Mouse (Mus musculus) hindbrain, postnatal 0 days (tissue): ENCODE data around the gene Psen2. TPM values are rescaled to one million over a fixed set of nuclear protein-coding genes. Genes with fewer than 3 reads are reported as not detected.

ENCODE experiments used
- ATAC-seq: fragments of 200-750 bp; cut with Nextera tagmentation; 2 replicates; pipeline ENCODE4 v1.8.0; 2017; ENCODE audit warnings: mild to moderate bottlenecking, moderate TSS enrichment, moderate library complexity
- DNase-seq: peaks from one replicate; pipeline ENCODE4 v3.0.0-alpha.2; 2015; ENCODE audit warnings: low spot score
- H3K27ac ChIP-seq: fragments of 300-500 bp; sonication (generic); 2 replicates; pipeline ENCODE4 v1.5.1; 2014; ENCODE audit warnings: mild to moderate bottlenecking
- H3K27me3 ChIP-seq: fragments of 300-500 bp; sonication (generic); 2 replicates; pipeline ENCODE4 v1.6.1; 2014; ENCODE audit warnings: low read length, mixed read lengths; ENCODE audit not compliant: insufficient read depth
- H3K36me3 ChIP-seq: fragments of 300-500 bp; sonication (generic); 2 replicates; pipeline ENCODE4 v1.6.1; 2014; ENCODE audit warnings: low read length, mixed read lengths; ENCODE audit not compliant: insufficient read depth
- H3K4me1 ChIP-seq: fragments of 300-500 bp; sonication (generic); 2 replicates; pipeline ENCODE4 v1.6.1; 2014; ENCODE audit warnings: antibody characterized with exemption, low read length, mixed read lengths; ENCODE audit not compliant: insufficient read depth
- H3K4me2 ChIP-seq: fragments of 300-500 bp; sonication (generic); 2 replicates; pipeline ENCODE4 v1.6.1; 2014; ENCODE audit warnings: low read depth, mild to moderate bottlenecking, low read length, moderate library complexity, mixed read lengths
- H3K4me3 ChIP-seq: fragments of 300-500 bp; sonication (generic); 2 replicates; pipeline ENCODE4 v1.5.1; 2014; ENCODE audit warnings: low read length
- H3K9ac ChIP-seq: fragments of 300-500 bp; sonication (generic); replicated peaks from 2 replicates; pipeline ENCODE4 v1.6.1; 2014; ENCODE audit warnings: mild to moderate bottlenecking, low read length, moderate library complexity, mixed read lengths
- H3K9me3 ChIP-seq: fragments of 300-500 bp; sonication (generic); 2 replicates; pipeline ENCODE4 v1.6.1; 2016; ENCODE audit warnings: low read length, mixed read lengths
- CTCF ChIP-seq: IDR thresholded peaks from 2 replicates; pipeline ENCODE4 v1.5.1; 2016; ENCODE audit warnings: antibody characterized with exemption, control low read depth, low read depth
- WGBS: fragments of 180-500 bp; shearing (Covaris S2); extraction: QIAGEN DNeasy Blood & Tissue Kit; methylation state at CpG from one replicate; pipeline ENCODE4 v1.1.7; 2014; 5-methylcytosine and 5-hydroxymethylcytosine counted together
- polyA plus RNA-seq: library from polyadenylated mRNA; unstranded; fragments of >200 nt; fragmentation: Nextera tagmentation; extraction: Ambion mirVana; gene quantifications from 2 replicates; pipeline ENCODE4 v1.2.1, GENCODE M21; 2015
- total RNA-seq: library from RNA; depleted of rRNA; stranded (reverse); fragments of >200 nt; gene quantifications from 2 replicates; pipeline ENCODE4 v1.2.3, GENCODE M21; 2014; rRNA removed

Psen2 gene
- total and polyA plus RNA-seq, 2 experiments from 2014 or later: 23.7 to 33.5 TPM

DNA sequence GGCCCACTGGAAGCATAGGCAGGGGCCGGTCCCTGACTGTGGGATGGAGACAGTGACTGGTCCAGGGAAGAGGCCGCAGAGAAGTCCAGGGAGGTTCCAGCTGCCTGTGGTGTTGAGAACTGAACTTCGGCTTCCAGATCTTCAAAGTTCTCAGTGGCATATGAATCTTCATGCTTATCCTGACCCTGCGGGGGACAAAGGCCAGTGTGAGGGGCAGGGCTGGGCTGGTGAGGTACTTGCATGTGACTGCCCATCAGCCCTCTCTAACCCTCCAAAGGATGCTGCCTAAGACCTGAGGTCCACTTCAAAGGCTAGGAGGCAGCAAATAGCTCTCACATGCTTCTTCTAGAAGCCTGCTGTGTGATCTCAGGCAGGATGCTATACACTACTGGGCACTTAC, 84.1 kb downstream of the Psen2 start:
- H3K9ac ChIP-seq: no peak overlapping the region
- H3K4me1 ChIP-seq: no peaks in the 10 kb centered on the region
- H3K4me3 ChIP-seq: no peak overlapping the region
- H3K4me2 ChIP-seq: no peak overlapping the region
- ATAC-seq (no peak), DNase-seq (no peak)
- no peaks in the 10 kb centered on the region for H3K9me3 ChIP-seq
- no peak overlapping the region for H3K27ac ChIP-seq
- no peak for TF ChIP-seq CTCF
- no peaks in the 10 kb centered on the region for H3K27me3 ChIP-seq
- no peaks in the 10 kb centered on the region for H3K36me3 ChIP-seq
- 91% methylated on average over 4 of the region's 4 CpGs for WGBS

- Histone ChIP-seq H3K27me3 (no peaks in the 10 kb centered on the region), H3K4me2 (no peak overlapping the region), H3K9ac (no peak overlapping the region), H3K36me3 (no peaks in the 10 kb centered on the region), H3K4me3 (no peak overlapping the region), H3K4me1 (no peaks in the 10 kb centered on the region), H3K27ac (no peak overlapping the region), H3K9me3 (no peaks in the 10 kb centered on the region)
- ATAC-seq (no peak), DNase-seq (no peak)
- TF ChIP-seq CTCF: no peak
- WGBS: 86% methylated on average over 9 of the region's 9 CpGs
Observed at GRCm38 (mm10) chr1:180178340-180178739, 84.9 kb downstream of the Psen2 start.

Other genes with a start within 250 kb of the Psen2 start
- gene Coq8a, start 63.8 kb downstream of the Psen2 start, total RNA-seq: 3.4 and 6.0 TPM in 2 replicates
- 9.2 and 12.2 TPM in 2 replicates for gene Coq8a, start 63.8 kb downstream of the Psen2 start, polyA plus RNA-seq
- 16.9 and 19.0 TPM in 2 replicates for gene Itpkb, start 67.0 kb upstream of the Psen2 start, total RNA-seq
- 4.1 and 4.8 TPM in 2 replicates for gene Itpkb, start 67.0 kb upstream of the Psen2 start, polyA plus RNA-seq
- 105 and 114 TPM in 2 replicates for gene Stum, start 220.1 kb upstream of the Psen2 start, total RNA-seq
- 19.9 and 20.6 TPM in 2 replicates for gene Stum, start 220.1 kb upstream of the Psen2 start, polyA plus RNA-seq